Mouse (Mus musculus): ENCODE measurements at regions not wholly inside any gene's neighbourhood (a gene's known extent, or its start where the extent isn't known, plus 50 kb on each side); places are given as distances from the start of the nearest gene placed in this dataset.

DNA sequence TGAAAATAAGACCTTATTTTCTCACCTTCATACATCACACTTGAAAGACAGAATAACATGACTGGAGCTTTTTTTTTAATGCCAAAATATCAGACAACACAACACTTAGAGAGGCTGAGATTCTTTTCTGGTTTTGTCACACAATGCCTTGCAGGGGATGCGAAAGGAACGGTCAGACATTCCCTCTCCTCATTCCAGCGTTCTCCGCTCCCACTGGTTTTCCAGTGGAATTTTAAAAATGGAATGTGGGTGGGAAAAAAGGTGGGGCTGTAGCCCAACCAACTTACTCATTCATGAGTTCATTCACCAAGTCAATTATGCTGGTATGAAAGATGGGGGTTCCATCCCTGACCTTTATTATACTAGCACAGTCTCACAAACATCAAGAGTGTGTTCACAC lies 169.6 kb upstream of the Erbb4 start:
- no peaks in the 10 kb centered on the region for H3K36me3 ChIP-seq (replicated peaks in 1 of 2; ENCODE audit: control insufficient read depth in 1 of 2, insufficient read depth in 1 of 2, low read length in 1 of 2)
- H3K4me1 ChIP-seq (ENCODE audit: control insufficient read depth in 1 of 2, insufficient read depth in 2 of 2) = no peaks in the 10 kb centered on the region
- no peak overlapping the region for H3K27ac ChIP-seq (ENCODE audit: insufficient read depth, low read depth)
- H3K27me3 ChIP-seq (replicated peaks) = no peaks in the 10 kb centered on the region
- no peaks in the 10 kb centered on the region for H3K79me2 ChIP-seq (replicated peaks; ENCODE audit: control insufficient read depth, extremely low read depth, insufficient read depth, poor library complexity, severe bottlenecking)
- no peak for DNase-seq (ENCODE audit: extremely low read depth)
- no peak overlapping the region for H3K9ac ChIP-seq (ENCODE audit: insufficient read depth, low read depth)
- H3K4me3 ChIP-seq (replicated peaks in 1 of 3; ENCODE audit: low read depth in 2 of 3, low read length in 2 of 3, poor library complexity in 1 of 3) = no peak overlapping the region
- dilution Hi-C loops (cut with MboI; ENCODE audit: extremely low pct_ligation_motif_present, extremely low pct_unique_long_range_greater_than_20kb, low sequenced_read_pairs) (no loop called here), in situ Hi-C loops (cut with MboI; ENCODE audit: low pct_ligation_motif_present, low pct_unique_long_range_greater_than_20kb, low sequenced_read_pairs) (no loop called here)
- TF ChIP-seq MAFK (IDR thresholded peaks at IDR 0.05; ENCODE audit: insufficient replicate concordance, low read length) = no peak
- TF ChIP-seq NELFE (IDR thresholded peaks at IDR 0.05; ENCODE audit: low read depth, low read length) = no peak
- no peak for TF ChIP-seq MXI1 (IDR thresholded peaks at IDR 0.05; ENCODE audit: low read depth, low read length)
- TF ChIP-seq MEF2A (IDR thresholded peaks at IDR 0.05; ENCODE audit: borderline replicate concordance, low read depth, low read length) = no peak
- no peak for TF ChIP-seq KAT2A (IDR thresholded peaks at IDR 0.05; ENCODE audit: insufficient replicate concordance, low read length)
- no peak for TF ChIP-seq PAX5 (IDR thresholded peaks at IDR 0.05; ENCODE audit: low read length)
- TF ChIP-seq POLR2A (IDR thresholded peaks at IDR 0.05; ENCODE audit: low read depth, low read length) = no peak
- TF ChIP-seq MYC (IDR thresholded peaks at IDR 0.05; ENCODE audit: low read depth, low read length) = no peak
- no peak for TF ChIP-seq RAD21 (IDR thresholded peaks at IDR 0.05; ENCODE audit: low read depth, low read length)
- no peak for TF ChIP-seq ZNF384 (IDR thresholded peaks at IDR 0.05; ENCODE audit: low read depth, low read length)
- no peak for TF ChIP-seq GABPA (IDR thresholded peaks at IDR 0.05; ENCODE audit: insufficient replicate concordance, low read depth, low read length)
- H3K9me3 ChIP-seq (replicated peaks; ENCODE audit: low read length) = no peaks in the 10 kb centered on the region
- H3K4me2 ChIP-seq (ENCODE audit: insufficient read depth, low read depth, poor library complexity, severe bottlenecking) = no peak overlapping the region

DNA sequence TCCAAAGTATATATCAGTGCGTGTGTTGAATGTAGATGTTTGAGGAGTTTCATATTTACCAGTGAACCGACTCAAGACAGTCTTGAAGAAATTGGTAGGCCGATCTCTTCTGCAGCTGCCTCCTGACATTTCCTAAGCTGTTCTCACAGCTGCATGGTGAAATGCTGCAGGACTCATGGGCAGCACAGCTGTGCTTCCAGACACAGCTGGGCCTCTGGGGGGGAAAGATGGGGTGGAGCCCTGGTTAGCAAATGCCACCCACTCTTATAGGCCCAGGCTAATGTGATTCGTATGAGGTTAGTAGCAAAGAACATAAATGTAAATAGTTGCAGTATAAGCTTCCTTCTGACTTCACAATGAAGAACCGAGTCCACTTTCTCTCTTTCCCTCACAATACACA lies 139.8 kb upstream of the Erbb4 start:
- TF ChIP-seq KAT2A (IDR thresholded peaks at IDR 0.05; ENCODE audit: insufficient replicate concordance, low read length) = no peak
- no peak for TF ChIP-seq JUND (conservative IDR thresholded peaks at IDR 0.05; ENCODE audit: low read depth, low read length)
- Histone ChIP-seq H3K4me3 (replicated peaks in 1 of 3; ENCODE audit: low read depth in 2 of 3, low read length in 2 of 3, poor library complexity in 1 of 3) (no peak overlapping the region), H3K9me3 (replicated peaks; ENCODE audit: low read length) (no peaks in the 10 kb centered on the region), H3K27ac (ENCODE audit: insufficient read depth, low read depth) (no peak overlapping the region), H3K27me3 (replicated peaks) (no peaks in the 10 kb centered on the region), H3K4me2 (ENCODE audit: insufficient read depth, low read depth, poor library complexity, severe bottlenecking) (no peak overlapping the region), H3K4me1 (ENCODE audit: control insufficient read depth in 1 of 2, insufficient read depth in 2 of 2) (peaks cover 0 to 3% of the 10 kb centered on the region in 2 experiments; a peak in 1 of 4 replicates), H3K9ac (ENCODE audit: insufficient read depth, low read depth) (no peak overlapping the region), H3K36me3 (replicated peaks in 1 of 2; ENCODE audit: control insufficient read depth in 1 of 2, insufficient read depth in 1 of 2, low read length in 1 of 2) (no peaks in the 10 kb centered on the region), H3K79me2 (replicated peaks; ENCODE audit: control insufficient read depth, extremely low read depth, insufficient read depth, poor library complexity, severe bottlenecking) (no peaks in the 10 kb centered on the region)
- DNase-seq (ENCODE audit: extremely low read depth) = no peak
- in situ Hi-C loops (cut with MboI; ENCODE audit: low pct_ligation_motif_present, low pct_unique_long_range_greater_than_20kb, low sequenced_read_pairs) (no loop called here), dilution Hi-C loops (cut with MboI; ENCODE audit: extremely low pct_ligation_motif_present, extremely low pct_unique_long_range_greater_than_20kb, low sequenced_read_pairs) (no loop called here)

DNA sequence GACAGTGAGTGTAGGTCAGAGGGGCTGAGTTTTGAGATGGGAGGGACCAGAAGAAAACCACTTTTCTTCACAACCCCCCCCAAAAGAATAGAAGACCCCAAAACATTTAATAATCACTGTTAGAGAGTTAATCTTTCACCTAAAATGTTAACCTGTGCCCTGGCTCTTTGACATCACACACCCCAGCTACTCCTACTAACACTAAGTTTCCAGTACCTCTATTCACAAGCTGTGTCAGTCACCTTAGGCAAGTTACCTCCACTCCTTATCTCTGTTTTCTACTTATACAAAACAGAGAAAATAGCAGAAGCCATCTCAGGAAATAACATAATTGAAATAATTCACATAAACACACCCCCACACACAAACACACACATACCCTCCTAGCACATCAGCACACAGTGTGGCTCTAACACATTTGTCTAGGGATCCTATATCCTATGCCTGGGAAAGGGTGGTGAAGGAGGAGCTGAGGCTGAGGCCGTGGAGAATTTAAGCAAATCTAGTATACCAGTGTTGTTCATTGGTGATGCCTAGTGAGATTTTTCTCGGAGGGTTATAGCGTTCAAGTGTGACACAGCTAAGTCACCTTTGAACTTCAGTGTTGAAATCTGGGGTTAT lies 134.5 kb upstream of the Erbb4 start:
- no peaks in the 10 kb centered on the region for H3K79me2 ChIP-seq (replicated peaks; ENCODE audit: control insufficient read depth, extremely low read depth, insufficient read depth, poor library complexity, severe bottlenecking)
- H3K27ac ChIP-seq (ENCODE audit: insufficient read depth, low read depth) = no peak overlapping the region
- no peak overlapping the region for H3K4me2 ChIP-seq (ENCODE audit: insufficient read depth, low read depth, poor library complexity, severe bottlenecking)
- H3K4me1 ChIP-seq (ENCODE audit: control insufficient read depth in 1 of 2, insufficient read depth in 2 of 2) = peaks cover 0 to 3% of the 10 kb centered on the region in 2 experiments; a peak in 1 of 4 replicates
- TF ChIP-seq NRF1 (IDR thresholded peaks at IDR 0.05; ENCODE audit: low read depth, low read length) (no peak), CHD2 (IDR thresholded peaks at IDR 0.05; ENCODE audit: low read length) (no peak), ELF1 (IDR thresholded peaks at IDR 0.05; ENCODE audit: low read depth, low read length) (no peak), RCOR1 (conservative IDR thresholded peaks at IDR 0.05; ENCODE audit: low read depth, low read length) (no peak), GABPA (IDR thresholded peaks at IDR 0.05; ENCODE audit: insufficient replicate concordance, low read depth, low read length) (no peak), MEF2A (IDR thresholded peaks at IDR 0.05; ENCODE audit: borderline replicate concordance, low read depth, low read length) (no peak), EP300 (IDR thresholded peaks at IDR 0.05; ENCODE audit: low read length) (no peak), MAFK (IDR thresholded peaks at IDR 0.05; ENCODE audit: insufficient replicate concordance, low read length) (no peak)
- no peaks in the 10 kb centered on the region for H3K27me3 ChIP-seq (replicated peaks)
- no peaks in the 10 kb centered on the region for H3K36me3 ChIP-seq (replicated peaks in 1 of 2; ENCODE audit: control insufficient read depth in 1 of 2, insufficient read depth in 1 of 2, low read length in 1 of 2)
- dilution Hi-C loops (cut with MboI; ENCODE audit: extremely low pct_ligation_motif_present, extremely low pct_unique_long_range_greater_than_20kb, low sequenced_read_pairs) = no loop called here
- no peak overlapping the region for H3K4me3 ChIP-seq (replicated peaks in 1 of 3; ENCODE audit: low read depth in 2 of 3, low read length in 2 of 3, poor library complexity in 1 of 3)
- no peak overlapping the region for H3K9ac ChIP-seq (ENCODE audit: insufficient read depth, low read depth)
- peaks cover 3% of the 10 kb centered on the region for H3K9me3 ChIP-seq (replicated peaks; ENCODE audit: low read length)
- no peak for DNase-seq (ENCODE audit: extremely low read depth)
- in situ Hi-C loops (cut with MboI; ENCODE audit: low pct_ligation_motif_present, low pct_unique_long_range_greater_than_20kb, low sequenced_read_pairs) = no loop called here
